Mouse (Mus musculus) spleen, adult 2 months (tissue): Measurements from ENCODE around the gene Arv1. TPM values are rescaled to one million over a fixed set of nuclear protein-coding genes. Genes with fewer than 3 reads are reported as not detected.

Experiments used
- DNase-seq, 2 experiments: peaks; one replicate each; pipeline versions ENCODE4 v3.0.0 to v3.0.0-alpha.2; 2012 to 2021; ENCODE audit warnings: low spot score in 2 of 2, low read depth in 1 of 2
- H3K27ac ChIP-seq: fragments of 200-500 bp; 2 replicates; pipeline ENCODE4 v1.5.1; 2012; ENCODE audit warnings: low read length, inconsistent platforms; ENCODE audit not compliant: insufficient read depth
- H3K27me3 ChIP-seq: fragments of 200-500 bp; 2 replicates; pipeline ENCODE4 v1.6.1; 2012; ENCODE audit warnings: mild to moderate bottlenecking, moderate library complexity, low read length, inconsistent platforms; ENCODE audit not compliant: control insufficient read depth, insufficient read depth
- H3K36me3 ChIP-seq: fragments of 200-500 bp; 2 replicates; pipeline ENCODE4 v1.6.1; 2012; ENCODE audit warnings: mild to moderate bottlenecking, low read length, inconsistent platforms; ENCODE audit not compliant: control insufficient read depth, insufficient read depth
- H3K4me1 ChIP-seq: fragments of 200-500 bp; 2 replicates; pipeline ENCODE4 v1.6.1; 2011; ENCODE audit warnings: inconsistent platforms; ENCODE audit not compliant: control insufficient read depth, insufficient read depth, insufficient read length
- H3K4me3 ChIP-seq: fragments of 200-500 bp; 2 replicates; pipeline ENCODE4 v1.5.1; 2011; ENCODE audit warnings: mild to moderate bottlenecking, inconsistent platforms; ENCODE audit not compliant: insufficient read depth, insufficient read length; ENCODE audit errors: extremely low read depth
- CTCF ChIP-seq: fragments of 200-500 bp; IDR thresholded peaks from 2 replicates; pipeline ENCODE4 v1.5.1; 2011; ENCODE audit warnings: mild to moderate bottlenecking, inconsistent platforms; ENCODE audit not compliant: insufficient read depth, insufficient read length, insufficient replicate concordance; ENCODE audit errors: extremely low read depth
- POLR2A ChIP-seq: fragments of 200-500 bp; IDR thresholded peaks from 2 replicates; pipeline ENCODE4 v1.6.1; 2011; ENCODE audit warnings: low read depth, low read length, inconsistent platforms
- WGBS: fragments of 180-500 bp; shearing (Covaris S2); methylation state at CpG from one replicate; pipeline ENCODE4 v1.1.7; 2018; 5-methylcytosine and 5-hydroxymethylcytosine counted together
- polyA plus RNA-seq: library from polyadenylated mRNA; depleted of rRNA; stranded (reverse); fragments of >200 nt; gene quantifications from 2 replicates; pipeline ENCODE4 v1.2.3, GENCODE M21; 2012

The Arv1 gene
- polyA plus RNA-seq, 1 experiment = 18.0 TPM

DNA sequence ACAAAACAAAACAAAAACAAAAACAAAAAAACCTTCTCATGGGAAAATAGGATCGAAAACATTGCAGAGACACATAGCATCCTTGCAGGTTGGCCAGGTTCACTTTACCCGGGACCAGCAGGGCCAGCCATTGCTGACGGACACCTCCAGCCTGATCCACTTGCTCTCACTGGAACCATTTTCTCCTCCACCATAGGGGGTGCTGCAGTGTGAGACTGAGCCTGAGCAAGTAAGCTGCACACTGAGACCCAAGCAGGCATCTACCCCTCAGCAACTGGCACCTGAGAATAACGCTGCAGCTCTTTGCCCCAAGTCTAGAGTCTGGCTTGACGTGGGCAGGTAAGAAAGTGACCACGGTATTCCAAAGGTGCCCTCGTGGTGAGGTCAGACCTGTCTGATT, 1.8 kb upstream of the Arv1 start:
- no peak overlapping the region for H3K27ac ChIP-seq
- DNase-seq = no peak
- 92% methylated on average over 7 of the region's 7 CpGs for WGBS

DNA sequence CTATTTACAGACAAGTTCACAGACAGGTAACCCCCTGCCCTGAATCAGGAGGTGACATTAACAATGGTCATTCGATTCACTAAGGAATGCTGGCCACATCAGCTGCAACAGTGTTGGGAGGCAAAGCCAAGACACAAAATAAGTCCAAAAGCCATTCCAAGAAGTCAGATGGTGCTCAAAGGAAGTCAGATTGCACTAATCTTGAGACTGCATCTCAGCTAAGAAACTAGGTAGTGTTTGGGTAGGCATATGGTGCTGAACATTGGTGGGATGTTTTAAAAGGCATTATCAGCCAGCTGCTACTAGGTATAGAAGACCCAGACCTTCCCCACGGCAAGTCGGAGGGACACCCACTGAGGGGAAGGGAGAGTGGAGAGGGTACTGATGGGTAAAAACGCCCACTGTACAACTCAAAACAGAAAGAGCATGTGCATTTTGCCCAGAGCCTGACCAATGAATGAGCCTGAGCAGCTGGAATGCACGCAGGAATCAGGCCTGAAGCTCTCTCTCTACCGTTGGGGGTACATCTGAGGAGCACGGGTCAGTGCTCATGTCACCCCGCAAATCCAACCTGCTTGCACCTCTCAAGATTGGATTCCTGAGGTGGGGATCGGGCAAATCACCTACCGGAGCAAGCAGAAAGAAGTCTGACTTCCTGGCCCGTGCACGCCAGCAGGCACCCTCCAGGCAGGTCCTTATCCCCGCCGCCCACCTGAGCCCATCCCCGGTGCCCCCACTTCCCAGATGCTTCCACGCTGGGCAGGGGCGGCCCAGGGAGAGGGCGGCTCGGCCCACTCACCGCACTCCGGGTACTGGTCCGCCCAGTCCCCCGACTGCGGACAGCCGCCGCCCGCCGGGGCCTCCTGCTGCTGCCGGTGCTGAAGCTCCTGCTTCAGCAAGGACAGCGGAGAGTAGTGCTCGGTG, 739 bp upstream of the Arv1 start:
- no peaks in the 10 kb centered on the region for H3K36me3 ChIP-seq
- peak overlapping the region; percentile 74 for H3K4me3 ChIP-seq
- H3K27ac ChIP-seq = peak overlapping the region; percentile 4; the same call in 1 of the 2 replicates
- peaks cover 7% of the 10 kb centered on the region; the same call in 1 of the 2 replicates for H3K4me1 ChIP-seq
- DNase-seq = no peak
- no peaks in the 10 kb centered on the region for H3K27me3 ChIP-seq
- no peak for TF ChIP-seq CTCF
- TF ChIP-seq POLR2A = no peak
- 3% methylated on average over 31 of the region's 31 CpGs for WGBS

More for the DNA sequence above, 1.8 kb upstream of the Arv1 start:
- TF ChIP-seq CTCF = no peak
- TF ChIP-seq POLR2A = no peak
- no peaks in the 10 kb centered on the region for H3K27me3 ChIP-seq
- H3K36me3 ChIP-seq = no peaks in the 10 kb centered on the region
- no peak overlapping the region for H3K4me3 ChIP-seq
- peaks cover 7% of the 10 kb centered on the region; the same call in 1 of the 2 replicates for H3K4me1 ChIP-seq

GRCm38 (mm10) chr8:124724301-124724700, 2.4 kb downstream of the Arv1 start:
- no peak overlapping the region for H3K4me3 ChIP-seq
- WGBS = 93% methylated on average over 7 of the region's 7 CpGs
- TF ChIP-seq POLR2A (no peak), CTCF (no peak)

GRCm38 (mm10) chr8:124732828-124733227, 10.9 kb downstream of the Arv1 start:
- H3K4me3 ChIP-seq = no peak overlapping the region
- no peak for TF ChIP-seq CTCF
- no peak for TF ChIP-seq POLR2A
- WGBS = 62% methylated on average over 8 of the region's 8 CpGs

More at GRCm38 (mm10) chr8:124724301-124724700, 2.4 kb downstream of the Arv1 start:
- H3K4me1 ChIP-seq = peaks cover 7% of the 10 kb centered on the region; the same call in 1 of the 2 replicates
- H3K27me3 ChIP-seq = no peaks in the 10 kb centered on the region
- DNase-seq = no peak
- no peak overlapping the region for H3K27ac ChIP-seq
- peaks cover 12% of the 10 kb centered on the region for H3K36me3 ChIP-seq

GRCm38 (mm10) chr8:124735371-124735911, 13.5 kb downstream of the Arv1 start:
- DNase-seq = no peak
- TF ChIP-seq POLR2A = no peak
- TF ChIP-seq CTCF = no peak
- 91% methylated on average over 3 of the region's 3 CpGs for WGBS
- H3K36me3 ChIP-seq = peaks cover 38% of the 10 kb centered on the region
- H3K27ac ChIP-seq = no peak overlapping the region
- no peaks in the 10 kb centered on the region for H3K4me1 ChIP-seq
- no peaks in the 10 kb centered on the region for H3K27me3 ChIP-seq
- H3K4me3 ChIP-seq = no peak overlapping the region

More at GRCm38 (mm10) chr8:124732828-124733227, 10.9 kb downstream of the Arv1 start:
- H3K4me1 ChIP-seq = no peaks in the 10 kb centered on the region
- no peak for DNase-seq
- H3K36me3 ChIP-seq = peaks cover 51% of the 10 kb centered on the region
- no peaks in the 10 kb centered on the region for H3K27me3 ChIP-seq
- no peak overlapping the region for H3K27ac ChIP-seq

DNA sequence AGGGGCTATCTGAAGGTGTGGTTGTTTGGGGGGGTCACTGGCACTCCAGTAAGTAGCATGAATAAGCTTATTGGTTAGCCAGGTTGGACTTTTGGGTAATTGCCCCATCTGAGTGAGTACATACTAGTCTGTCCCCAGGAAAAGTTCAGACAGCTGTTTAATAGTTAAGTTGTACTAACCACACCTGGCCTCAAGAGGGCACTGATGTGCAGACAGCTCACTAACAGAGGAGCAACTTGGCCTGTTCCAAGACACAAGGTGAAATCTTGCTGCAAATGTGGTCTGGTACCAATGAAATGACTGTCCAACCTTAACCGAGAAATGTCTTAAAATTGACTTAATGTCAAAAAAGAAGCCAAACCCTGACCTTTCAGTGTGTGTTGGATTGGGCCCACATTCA, 17.3 kb downstream of the Arv1 start:
- TF ChIP-seq POLR2A (no peak), CTCF (peak; percentile 51; the same call in 1 of the 2 replicates)
- Histone ChIP-seq H3K27me3 (no peaks in the 10 kb centered on the region), H3K27ac (no peak overlapping the region), H3K4me3 (no peak overlapping the region), H3K36me3 (peaks cover 13% of the 10 kb centered on the region), H3K4me1 (no peaks in the 10 kb centered on the region)
- 91% methylated on average over 1 of the region's 1 CpGs for WGBS
- peak in 1 of 2 experiments; percentile 33 for DNase-seq
